Mouse (Mus musculus) CH12.LX (cell line): Measurements from ENCODE around the gene Mmd.

Experiments
- EP300 ChIP-seq: IDR thresholded peaks from 2 replicates; pipeline ENCODE4 v1.6.1; 2011; ENCODE audit warnings: low read length, improper control_type of control experiment
- SMC3 ChIP-seq: IDR thresholded peaks from 2 replicates; pipeline ENCODE4 v1.6.1; 2011; ENCODE audit warnings: low read depth, low read length, improper control_type of control experiment

DNA sequence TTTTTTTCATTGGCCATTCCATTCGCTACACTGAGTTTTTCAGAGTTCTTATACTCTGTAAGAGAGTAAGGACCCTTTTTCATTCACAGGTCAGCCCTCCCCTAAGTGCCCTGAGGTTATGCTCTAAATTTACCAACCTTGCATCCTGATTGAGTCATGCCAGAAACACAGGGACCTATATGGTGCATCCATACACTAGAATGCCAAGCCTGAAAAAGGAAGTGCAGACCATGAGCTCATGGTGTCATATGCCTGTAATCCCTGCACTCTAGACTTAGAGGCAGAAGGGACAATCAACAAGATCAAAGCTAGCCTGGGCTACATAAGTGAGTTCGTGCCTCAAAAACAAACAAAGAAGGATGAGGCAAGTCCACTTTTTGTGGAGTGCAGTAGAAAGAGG, 48.4 kb upstream of the Mmd start:
- no peak for TF ChIP-seq SMC3
- TF ChIP-seq EP300 = no peak
